In genomic region chr16:89425310-89425709, GRCm38 (mm10) we compare ENCODE assay signal across 37 mouse cellular contexts. TPM values are rescaled to one million over a fixed set of nuclear protein-coding genes. Genes with fewer than 3 reads are reported as not detected.
DNase-seq lines count a peak whose midpoint lies in the region; ATAC-seq and TF ChIP-seq lines count a peak whose summit lies in the region.
"Had no signal": no experiment of that assay in that cellular context is flagged by ENCODE, and none has a peak within 500 bp of the region (broad histone marks: within the 10 kb centered on the region; RNA-seq: fewer than 3 reads in every experiment).

No protein-coding gene starts in this region.

- intact Hi-C loops in heart, postnatal 25 days (cut with DNase I) = no loop called here

- H3K27ac ChIP-seq in lung, postnatal 0 days (ENCODE audit: low read length) = no peak overlapping the region
- peak overlapping the region; percentile 38; the same call in 1 of the 2 replicates for H3K27ac ChIP-seq in heart, postnatal 0 days (ENCODE audit: low read depth)
- H3K27ac ChIP-seq: forebrain, embryonic 13.5 days; hindbrain, embryonic 10.5 days; hindbrain, embryonic 15.5 days; kidney, embryonic 15.5 days; layer of hippocampus, adult 2 months; limb, embryonic 10.5 days; limb, embryonic 15.5 days; liver, embryonic 13.5 days had no signal

- no peak overlapping the region for H3K9ac ChIP-seq in lung, postnatal 0 days (replicated peaks; ENCODE audit: low read depth)
- H3K9ac ChIP-seq in heart, postnatal 0 days (replicated peaks; ENCODE audit: low read depth, low read length) = no peak overlapping the region
- H3K9ac ChIP-seq: forebrain, embryonic 13.5 days; hindbrain, embryonic 15.5 days; kidney, embryonic 15.5 days; limb, embryonic 15.5 days; liver, embryonic 13.5 days had no signal

- TF ChIP-seq EP300 in lung, postnatal 0 days (IDR thresholded peaks at IDR 0.05) = no peak
- TF ChIP-seq EP300 in heart, postnatal 0 days (IDR thresholded peaks at IDR 0.05; ENCODE audit: low read depth) = 0 out of 2 replicates have a peak, but pooled peaks have one; percentile 32

- no peaks in the 10 kb centered on the region for H3K4me1 ChIP-seq in lung, postnatal 0 days (ENCODE audit: insufficient read depth, low read depth, low read length)
- H3K4me1 ChIP-seq in heart, postnatal 0 days (ENCODE audit: control insufficient read depth, insufficient read depth) = no peaks in the 10 kb centered on the region; the same call in 1 of the 2 replicates
- H3K4me1 ChIP-seq: forebrain, embryonic 13.5 days; hindbrain, embryonic 10.5 days; hindbrain, embryonic 15.5 days; kidney, embryonic 15.5 days; limb, embryonic 10.5 days; limb, embryonic 15.5 days; liver, embryonic 13.5 days had no signal

- no peaks in the 10 kb centered on the region for H3K27me3 ChIP-seq in lung, postnatal 0 days (replicated peaks; ENCODE audit: insufficient read depth, low read length)
- H3K27me3 ChIP-seq in heart, postnatal 0 days (ENCODE audit: control insufficient read depth, insufficient read depth, low read length) = no peaks in the 10 kb centered on the region
- H3K27me3 ChIP-seq: forebrain, embryonic 13.5 days; hindbrain, embryonic 15.5 days; kidney, embryonic 15.5 days; limb, embryonic 15.5 days; liver, embryonic 13.5 days had no signal

- no peak for TF ChIP-seq CTCF in lung, postnatal 0 days (IDR thresholded peaks at IDR 0.05)
- TF ChIP-seq CTCF in heart, postnatal 0 days (IDR thresholded peaks at IDR 0.05; ENCODE audit: low read depth) = no peak

- H3K4me3 ChIP-seq in lung, postnatal 0 days (ENCODE audit: low read depth, low read length) = no peak overlapping the region
- H3K4me3 ChIP-seq in heart, postnatal 0 days (ENCODE audit: low read depth, low read length) = no peak overlapping the region
- H3K4me3 ChIP-seq: forebrain, embryonic 13.5 days; hindbrain, embryonic 10.5 days; hindbrain, embryonic 15.5 days; kidney, embryonic 15.5 days; layer of hippocampus, adult 2 months; limb, embryonic 10.5 days; limb, embryonic 15.5 days; liver, embryonic 13.5 days had no signal

- DNase-seq in heart, adult 18-20 months = peak; percentile 3 to 7
- no peak for DNase-seq in heart, postnatal 25 days (ENCODE audit: low spot score)
- peak; percentile 45 for DNase-seq in lung, postnatal 0 days (ENCODE audit: low spot score)
- no peak for DNase-seq in lung, postnatal 10 days
- peak; percentile 72 for DNase-seq in heart, postnatal 0 days (ENCODE audit: low spot score)
- no peak for DNase-seq in spleen, postnatal 4 days (ENCODE audit: low spot score in 2 of 2)
- DNase-seq in ovary, postnatal 14 days (ENCODE audit: low spot score) = no peak
- DNase-seq: adrenal gland, postnatal 14 days; cerebellum, adult 11-12 months; cerebellum, adult 9-11 months; gastrocnemius, postnatal 10 days; kidney, adult 18-20 months; kidney, postnatal 25 days; liver, embryonic 13.5 days; lung, adult 18-20 months; right cerebral cortex, adult 18-20 months; right cerebral cortex, postnatal 4 days; thymus, adult 2 months; thymus, postnatal 36 days had no signal

- H3K36me3 ChIP-seq in lung, postnatal 0 days (ENCODE audit: insufficient read depth, low read length) = no peaks in the 10 kb centered on the region
- no peaks in the 10 kb centered on the region for H3K36me3 ChIP-seq in heart, postnatal 0 days (replicated peaks; ENCODE audit: control insufficient read depth, insufficient read depth, low read length)
- H3K36me3 ChIP-seq: hindbrain, embryonic 10.5 days; hindbrain, embryonic 15.5 days; kidney, embryonic 15.5 days; limb, embryonic 10.5 days; limb, embryonic 15.5 days; liver, embryonic 13.5 days had no signal

- WGBS in lung, postnatal 0 days = 70% methylated on average over 5 of the region's 5 CpGs
- WGBS in heart, postnatal 0 days = 31% methylated on average over 5 of the region's 5 CpGs

- ATAC-seq in lung, postnatal 0 days = peak; percentile 25
- ATAC-seq in heart, postnatal 0 days (ENCODE audit: insufficient read depth, low read depth) = peak; percentile 85
- ATAC-seq: forebrain, embryonic 13.5 days; midbrain, embryonic 16.5 days had no signal

- no peaks in the 10 kb centered on the region for H3K9me3 ChIP-seq in lung, postnatal 0 days (ENCODE audit: low read length)
- no peaks in the 10 kb centered on the region for H3K9me3 ChIP-seq in heart, postnatal 0 days (replicated peaks; ENCODE audit: control insufficient read depth, low read length)
- H3K9me3 ChIP-seq: forebrain, embryonic 13.5 days; hindbrain, embryonic 10.5 days; hindbrain, embryonic 15.5 days; kidney, embryonic 15.5 days; limb, embryonic 10.5 days; limb, embryonic 15.5 days had no signal

- H3K4me2 ChIP-seq in lung, postnatal 0 days (replicated peaks; ENCODE audit: low read depth, low read length) = no peak overlapping the region
- no peak overlapping the region for H3K4me2 ChIP-seq in heart, postnatal 0 days (ENCODE audit: low read depth, low read length)
- H3K4me2 ChIP-seq: forebrain, embryonic 13.5 days; hindbrain, embryonic 15.5 days; kidney, embryonic 15.5 days; limb, embryonic 15.5 days; liver, embryonic 13.5 days; midbrain, embryonic 11.5 days had no signal

RNA-seq across cellular contexts. Expression of gene Krtap6-2, which starts 5.4 kb away (rescaled TPM):
- total RNA-seq in heart, adult 18-20 months (2021) = not detected
- total RNA-seq in heart, postnatal 25 days (2021) = not detected
- not detected in 2 replicates for polyA plus RNA-seq in lung, postnatal 0 days (2015; fragmentation: Nextera tagmentation; extraction: Ambion mirVana)
- not detected in 2 replicates for total RNA-seq in heart, postnatal 0 days (2014; rRNA removed; ENCODE audit: low replicate concordance)
- not detected in 2 replicates for polyA plus RNA-seq in heart, postnatal 0 days (2015; fragmentation: Nextera tagmentation; extraction: Ambion mirVana)
- total RNA-seq: adrenal gland, postnatal 14 days; gastrocnemius, postnatal 10 days; layer of hippocampus, adult 2 months; layer of hippocampus, postnatal 14 days; left cerebral cortex, adult 8-10 months; megakaryocyte, adult 5-6 weeks; MEL; neutrophil, adult 5-6 weeks had no signal
- polyA plus RNA-seq: forebrain, embryonic 13.5 days; gonadal fat pad, adult 2 months; hindbrain, embryonic 10.5 days; hindbrain, embryonic 15.5 days; intestine, embryonic 14.5 days; kidney, embryonic 15.5 days; limb, embryonic 10.5 days; limb, embryonic 15.5 days; liver, embryonic 13.5 days; midbrain, embryonic 11.5 days; midbrain, embryonic 16.5 days; neural tube, embryonic 11.5 days; spleen, adult 2 months; thymus, adult 2 months had no signal

RNA-seq across cellular contexts. Expression of gene Krtap21-1, which starts 21.6 kb away (rescaled TPM):
- total RNA-seq in heart, adult 18-20 months (2021) = not detected
- total RNA-seq in heart, postnatal 25 days (2021) = not detected
- not detected in 2 replicates for polyA plus RNA-seq in lung, postnatal 0 days (2015; fragmentation: Nextera tagmentation; extraction: Ambion mirVana)
- total RNA-seq in heart, postnatal 0 days (2014; rRNA removed; ENCODE audit: low replicate concordance) = not detected in 2 replicates
- not detected in 2 replicates for polyA plus RNA-seq in heart, postnatal 0 days (2015; fragmentation: Nextera tagmentation; extraction: Ambion mirVana)
- total RNA-seq: adrenal gland, postnatal 14 days; gastrocnemius, postnatal 10 days; layer of hippocampus, adult 2 months; layer of hippocampus, postnatal 14 days; left cerebral cortex, adult 8-10 months; megakaryocyte, adult 5-6 weeks; MEL; neutrophil, adult 5-6 weeks had no signal
- polyA plus RNA-seq: forebrain, embryonic 13.5 days; gonadal fat pad, adult 2 months; hindbrain, embryonic 10.5 days; hindbrain, embryonic 15.5 days; intestine, embryonic 14.5 days; kidney, embryonic 15.5 days; limb, embryonic 10.5 days; limb, embryonic 15.5 days; liver, embryonic 13.5 days; midbrain, embryonic 11.5 days; midbrain, embryonic 16.5 days; neural tube, embryonic 11.5 days; spleen, adult 2 months; thymus, adult 2 months had no signal

Comparison
In these comparisons a context has a peak if more than half of its experiments do, and no peak if none do; other contexts are left out.
1. DNase-seq: peak in heart, adult 18-20 months (2 of 2), lung, postnatal 0 days (single experiment) and heart, postnatal 0 days (single experiment); none in heart, postnatal 25 days (single experiment), lung, postnatal 10 days (single experiment), spleen, postnatal 4 days (0 of 2) and ovary, postnatal 14 days (single experiment).